Mouse (Mus musculus): ENCODE results near the gene Cfap74. TPM values are rescaled to one million over a fixed set of nuclear protein-coding genes. Genes with fewer than 3 reads are reported as not detected.

Cfap74 gene
- total RNA-seq, 2 experiments from 2014 or later, result not detected

DNA sequence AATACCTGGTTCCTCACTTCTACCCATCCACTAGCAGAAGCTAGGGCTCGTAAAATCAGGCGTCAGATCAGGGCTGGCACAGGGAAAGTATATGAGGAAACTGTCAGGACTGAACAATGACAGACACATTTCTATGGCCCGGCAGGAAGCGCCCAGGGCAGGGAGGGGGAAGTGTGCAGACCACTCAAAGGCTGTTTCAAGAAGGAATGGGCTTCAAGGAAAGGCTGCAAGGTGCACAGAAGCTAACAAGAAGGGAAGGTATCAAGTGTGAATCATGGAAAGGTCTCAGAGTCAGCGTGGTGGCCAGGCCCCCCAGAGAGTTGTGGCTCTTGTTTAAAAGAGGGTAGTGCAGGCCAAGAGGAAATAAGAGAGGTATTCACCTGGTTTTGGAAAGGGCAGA is 81.5 kb downstream of the Cfap74 start:
- ATAC-seq (replicated peaks; ENCODE audit: low FRiP score, poor library complexity, severe bottlenecking), result no peak

DNA sequence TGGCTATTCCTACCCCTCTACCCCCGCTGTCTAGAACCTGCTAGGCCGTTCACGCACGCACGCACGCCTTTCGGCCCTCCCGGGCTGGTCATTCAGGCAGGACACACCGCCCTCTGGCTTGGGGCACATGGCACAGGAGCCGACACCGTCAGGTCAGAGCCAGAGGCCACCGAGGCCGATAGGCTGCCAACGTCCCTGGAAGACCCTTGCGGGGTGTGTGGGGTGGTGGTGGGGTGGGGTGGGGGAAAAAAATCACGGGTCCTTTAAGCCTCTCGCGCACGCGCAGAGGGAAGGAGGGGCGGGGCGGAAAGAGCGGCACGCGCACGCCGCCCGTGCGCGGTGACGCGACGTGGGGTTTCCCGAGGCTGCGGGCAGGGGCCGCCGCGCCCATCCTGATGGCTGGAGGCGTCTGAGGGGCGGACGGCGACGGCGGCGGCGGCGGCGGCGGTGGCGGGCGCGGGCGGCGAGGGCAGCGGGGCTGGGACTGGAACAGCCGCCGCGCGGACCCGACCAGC is 82.1 kb downstream of the Cfap74 start, which contains the start of gene Gnb1:
Gene Gnb1 (plus strand): TSS at position 372 of the 515 bp plus-strand sequence.
- ATAC-seq (replicated peaks; ENCODE audit: low FRiP score, poor library complexity, severe bottlenecking), result peak; percentile 66

DNA sequence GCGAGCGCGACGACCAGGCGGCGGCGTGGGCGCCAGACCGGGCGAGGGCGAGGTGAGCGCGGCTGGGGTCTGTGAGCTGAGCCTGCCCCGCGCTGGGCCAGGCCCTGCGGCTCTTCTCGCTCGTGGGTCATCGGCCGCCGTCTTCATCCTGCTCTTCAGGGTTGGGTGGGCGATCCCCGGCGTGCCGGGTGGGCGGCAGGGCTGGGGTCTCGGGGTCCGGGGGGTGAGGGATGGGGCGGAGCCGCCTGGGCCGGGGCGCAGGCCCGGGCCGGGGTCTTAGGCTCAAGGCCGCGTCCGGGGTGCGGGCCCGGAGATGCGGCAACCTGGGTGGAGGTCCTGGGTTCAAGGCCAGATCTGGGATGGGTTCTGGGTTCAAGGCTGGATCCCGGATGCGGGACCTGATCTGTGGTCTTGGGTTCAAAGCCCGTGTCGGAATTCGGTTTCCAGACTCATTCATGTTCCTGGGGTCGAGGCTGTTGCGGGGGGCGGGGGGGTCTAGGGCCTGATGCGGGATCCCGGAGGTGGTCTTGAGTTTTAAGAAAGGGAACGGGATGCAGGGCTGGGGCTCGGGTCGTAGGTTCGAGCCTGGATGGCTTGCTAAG is 82.6 kb downstream of the Cfap74 start:
- no peak for ATAC-seq (replicated peaks; ENCODE audit: low FRiP score, poor library complexity, severe bottlenecking)

DNA sequence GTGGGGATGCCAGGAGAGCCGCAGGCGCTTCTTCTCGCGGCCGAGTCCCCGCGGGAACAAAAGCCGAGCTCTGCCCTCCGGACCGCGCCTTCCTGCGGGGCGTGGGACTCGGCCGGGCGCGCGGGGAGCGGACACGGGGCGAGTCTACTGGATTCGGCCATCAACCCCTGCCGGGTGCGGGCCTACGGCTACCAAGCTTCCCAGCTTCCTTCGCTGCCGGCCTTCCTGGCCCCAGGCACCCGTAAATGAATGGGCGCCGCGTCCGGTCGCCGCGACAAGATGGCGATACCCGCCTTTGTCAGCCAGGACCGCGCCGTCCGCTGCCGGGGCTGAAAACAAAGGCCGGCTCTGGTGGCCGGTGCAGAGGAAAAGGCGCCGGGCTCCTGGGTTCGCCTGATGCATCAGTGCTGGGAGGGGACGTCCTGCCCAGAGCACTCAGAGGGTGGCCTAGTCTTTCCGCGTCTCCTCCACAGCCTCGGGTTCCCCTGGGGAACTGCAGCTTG is 83.2 kb downstream of the Cfap74 start:
- peak; percentile 61 for ATAC-seq (replicated peaks; ENCODE audit: low FRiP score, poor library complexity, severe bottlenecking)

DNA sequence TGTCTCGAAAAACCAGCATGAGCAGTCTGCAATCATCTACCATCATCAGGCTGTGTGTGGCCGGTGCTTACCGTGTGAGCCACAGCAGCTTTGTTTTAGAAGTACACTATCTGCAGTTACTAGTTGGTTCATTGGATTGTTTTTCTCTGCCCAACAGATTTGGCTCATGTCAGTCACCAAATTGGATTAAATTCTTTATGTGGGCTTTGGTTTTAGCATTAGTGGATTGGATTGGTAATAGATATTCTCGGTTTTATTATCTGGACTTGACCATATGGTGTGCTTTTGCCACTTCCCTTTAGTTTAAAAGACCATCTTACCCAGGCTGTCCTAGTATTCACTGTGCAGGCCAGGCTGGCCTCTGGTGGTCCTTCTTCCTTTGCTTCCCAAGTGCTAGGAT is 85.9 kb downstream of the Cfap74 start:
- ATAC-seq (replicated peaks; ENCODE audit: low FRiP score, poor library complexity, severe bottlenecking), result no peak

DNA sequence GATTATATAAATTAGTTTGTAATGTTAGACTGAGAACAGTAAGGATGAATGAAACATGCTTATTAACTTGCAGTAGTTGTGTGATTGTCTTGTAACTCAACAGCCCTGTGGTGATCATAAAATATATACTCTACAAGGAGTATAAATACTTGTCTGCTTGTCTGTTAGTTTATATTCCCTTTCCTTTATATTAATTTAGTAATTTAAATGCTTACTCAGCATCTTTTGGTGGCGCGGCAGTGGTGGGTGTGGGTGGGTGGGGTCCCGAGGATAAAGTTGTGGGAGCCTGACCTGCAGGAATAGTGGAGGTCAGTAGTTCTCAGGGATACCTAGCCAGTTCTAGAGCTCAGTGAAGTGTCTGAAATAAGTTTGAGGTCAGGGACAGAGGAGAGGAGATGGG is 89.0 kb downstream of the Cfap74 start:
- ATAC-seq (replicated peaks; ENCODE audit: low FRiP score, poor library complexity, severe bottlenecking), result no peak

DNA sequence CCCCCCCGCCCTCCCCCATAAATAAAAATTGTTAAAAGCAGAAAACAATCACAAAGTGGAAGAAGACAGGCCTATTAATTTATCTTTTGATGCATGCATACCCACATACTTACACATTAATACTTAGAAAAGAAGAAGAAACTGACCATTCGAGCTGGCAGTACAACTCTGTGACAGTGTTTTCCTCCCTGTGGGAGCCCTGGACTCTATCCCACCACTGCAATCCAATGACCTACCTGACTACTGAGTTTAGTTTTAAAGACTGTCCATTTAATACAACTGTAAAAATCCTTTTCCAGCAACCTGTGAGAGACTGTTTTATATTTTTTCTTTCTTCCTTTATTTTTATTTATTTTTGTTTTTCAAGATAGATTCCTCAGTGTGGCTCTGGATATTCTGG is 92.1 kb downstream of the Cfap74 start:
- ATAC-seq (replicated peaks; ENCODE audit: low FRiP score, poor library complexity, severe bottlenecking), result no peak

DNA sequence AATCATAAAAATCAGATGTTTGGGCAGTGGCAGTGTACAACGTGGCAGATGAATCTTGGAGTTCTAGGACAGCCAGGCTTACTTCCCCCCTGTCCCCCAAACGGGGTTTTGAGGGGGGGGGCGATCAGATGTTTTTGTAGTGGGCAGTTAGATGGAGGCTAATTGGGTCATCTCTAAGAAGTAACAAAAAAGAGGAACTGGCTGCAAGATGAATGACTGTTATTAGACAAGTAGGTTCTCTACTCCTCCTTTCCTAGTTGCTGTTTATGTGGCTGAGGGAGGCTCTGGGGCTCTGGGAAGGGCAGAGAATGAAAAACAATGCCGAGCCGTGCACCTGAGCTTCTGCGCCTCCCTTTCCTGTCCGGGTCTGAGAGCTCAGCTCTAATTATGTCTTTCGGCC is 96.1 kb downstream of the Cfap74 start:
- no peak for ATAC-seq (replicated peaks; ENCODE audit: low FRiP score, poor library complexity, severe bottlenecking)

DNA sequence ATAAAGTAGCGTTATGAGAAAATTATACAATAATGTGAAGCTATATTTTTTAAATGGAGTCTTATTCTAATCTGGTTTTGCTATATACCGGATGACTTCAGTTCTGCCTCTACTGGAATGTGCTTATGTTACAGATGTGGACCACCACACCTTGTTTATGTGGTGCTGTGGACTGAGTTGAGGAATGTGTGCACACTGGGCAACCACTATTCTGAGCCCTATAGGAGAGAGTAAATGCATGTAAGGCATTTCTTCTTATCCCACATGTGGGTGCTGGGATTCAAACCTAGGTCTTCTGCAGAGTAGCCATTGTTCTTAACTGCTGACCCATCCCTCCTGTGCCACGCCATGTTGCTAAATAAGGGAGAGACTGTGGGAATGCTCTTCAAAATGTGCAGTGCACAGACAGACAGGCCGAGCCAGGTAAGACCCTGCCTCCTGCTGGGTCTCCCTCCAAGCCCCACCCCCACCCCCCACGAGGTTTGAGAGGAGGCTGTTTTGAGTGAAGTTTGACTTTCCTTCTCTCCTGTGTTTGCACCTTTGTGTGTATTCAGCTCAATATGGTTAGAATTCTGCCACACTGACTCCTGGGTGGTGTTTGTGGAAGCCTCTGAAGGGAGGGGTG is 96.8 kb downstream of the Cfap74 start:
- no peak for ATAC-seq (replicated peaks; ENCODE audit: low FRiP score, poor library complexity, severe bottlenecking)

DNA sequence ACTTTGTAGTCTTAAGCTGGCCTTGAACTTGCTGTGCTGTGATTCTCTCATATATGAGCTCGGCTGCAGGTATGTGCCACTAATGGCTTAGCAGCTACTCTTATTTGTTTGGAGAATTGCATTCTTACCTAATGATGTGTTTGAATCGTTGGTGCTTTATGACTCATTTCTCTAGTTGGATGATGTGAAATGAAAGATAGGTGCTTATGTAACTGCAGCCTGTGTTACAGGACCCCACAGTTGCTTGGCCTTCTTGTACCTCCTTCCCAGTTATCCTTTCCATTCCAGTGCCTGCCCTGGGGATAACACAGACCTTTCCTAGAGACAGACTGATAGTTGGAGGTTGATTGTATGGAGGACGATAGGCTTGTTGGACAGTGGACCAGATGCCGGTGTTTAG is 99.6 kb downstream of the Cfap74 start:
- no peak for ATAC-seq (replicated peaks; ENCODE audit: low FRiP score, poor library complexity, severe bottlenecking)

DNA sequence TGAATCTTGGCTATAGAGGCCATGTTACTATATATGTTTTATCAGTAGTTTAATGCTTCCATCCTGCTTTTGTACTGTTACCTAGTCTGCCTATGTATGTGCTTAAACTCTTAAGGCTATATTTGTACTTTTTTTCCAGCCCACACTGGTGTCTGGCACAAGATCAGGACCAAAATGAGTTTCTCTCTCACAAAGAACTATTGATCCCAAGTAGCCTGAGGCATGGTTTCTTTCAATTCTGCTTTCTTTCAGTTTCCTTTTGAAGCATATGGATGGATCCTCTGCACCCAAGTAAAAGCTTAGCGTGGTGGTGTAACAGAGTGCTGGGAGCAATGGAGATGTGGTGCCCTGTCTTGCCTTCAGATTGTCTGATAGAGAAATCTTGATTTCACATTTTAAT is 102.0 kb downstream of the Cfap74 start:
- ATAC-seq (replicated peaks; ENCODE audit: low FRiP score, poor library complexity, severe bottlenecking), result no peak

DNA sequence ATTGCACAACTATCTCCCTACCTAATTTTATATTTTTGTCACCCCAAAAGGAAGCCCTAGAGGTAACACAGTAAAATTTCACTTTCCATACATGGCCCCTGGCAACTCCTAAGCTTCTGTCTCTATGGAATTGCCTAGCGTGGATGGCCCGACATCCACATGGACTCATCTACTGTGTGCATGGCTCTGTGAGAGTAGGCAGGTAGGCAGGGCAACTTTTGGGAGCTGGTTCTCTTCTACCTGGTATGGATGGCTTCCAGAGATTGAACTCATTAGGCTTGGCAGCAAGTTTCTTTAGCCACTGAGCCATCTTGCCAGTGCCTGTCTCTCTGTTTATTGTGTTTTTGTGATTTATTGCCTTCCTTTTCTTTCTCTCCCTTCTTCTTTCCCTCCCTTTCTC is 105.8 kb downstream of the Cfap74 start:
- no peak for ATAC-seq (replicated peaks; ENCODE audit: low FRiP score, poor library complexity, severe bottlenecking)

Other genes with a start within 250 kb of the Cfap74 start
- gene Ski, start 186.6 kb upstream of the Cfap74 start, total RNA-seq (2015; ENCODE audit: low replicate concordance), result 5.0 and 9.7 TPM in 2 replicates
- 1.7 and 2.7 TPM in 2 replicates for gene Ski, start 186.6 kb upstream of the Cfap74 start, total RNA-seq (2017; ENCODE audit: low replicate concordance)
- 4.0 and 6.7 TPM in 2 replicates for gene Faap20, start 159.4 kb upstream of the Cfap74 start, total RNA-seq (2015; ENCODE audit: low replicate concordance)
- 2.1 and 2.2 TPM in 2 replicates for gene Faap20, start 159.4 kb upstream of the Cfap74 start, total RNA-seq (2017; ENCODE audit: low replicate concordance)
- 12.2 TPM in 1 of 2 replicates, not detected in the other for gene Prkcz, start 47.8 kb upstream of the Cfap74 start, total RNA-seq (2015; ENCODE audit: low replicate concordance)
- gene Prkcz, start 47.8 kb upstream of the Cfap74 start, total RNA-seq (2017; ENCODE audit: low replicate concordance), result not detected in 2 replicates
- gene Gabrd, start 11.1 kb upstream of the Cfap74 start, total RNA-seq (2015; ENCODE audit: low replicate concordance), result not detected in 2 replicates
- not detected in 2 replicates for gene Gabrd, start 11.1 kb upstream of the Cfap74 start, total RNA-seq (2017; ENCODE audit: low replicate concordance)
- not detected in 2 replicates for gene Tmem52, start 59.9 kb downstream of the Cfap74 start, total RNA-seq (2015; ENCODE audit: low replicate concordance)
- gene Tmem52, start 59.9 kb downstream of the Cfap74 start, total RNA-seq (2017; ENCODE audit: low replicate concordance), result not detected in 2 replicates
- gene Gnb1, start 82.2 kb downstream of the Cfap74 start, total RNA-seq (2015; ENCODE audit: low replicate concordance), result 95.2 and 108 TPM in 2 replicates
- gene Gnb1, start 82.2 kb downstream of the Cfap74 start, total RNA-seq (2017; ENCODE audit: low replicate concordance), result 24.6 and 31.3 TPM in 2 replicates
- 25.9 and 26.0 TPM in 2 replicates for gene Nadk, start 153.2 kb downstream of the Cfap74 start, total RNA-seq (2015; ENCODE audit: low replicate concordance)
- 9.9 and 12.9 TPM in 2 replicates for gene Nadk, start 153.2 kb downstream of the Cfap74 start, total RNA-seq (2017; ENCODE audit: low replicate concordance)
- 10.9 and 31.4 TPM in 2 replicates for gene Slc35e2, start 192.2 kb downstream of the Cfap74 start, total RNA-seq (2015; ENCODE audit: low replicate concordance)
- 12.2 and 14.1 TPM in 2 replicates for gene Slc35e2, start 192.2 kb downstream of the Cfap74 start, total RNA-seq (2017; ENCODE audit: low replicate concordance)
- 28.5 and 59.5 TPM in 2 replicates for gene Cdk11b, start 215.7 kb downstream of the Cfap74 start, total RNA-seq (2015; ENCODE audit: low replicate concordance)
- gene Cdk11b, start 215.7 kb downstream of the Cfap74 start, total RNA-seq (2017; ENCODE audit: low replicate concordance), result 53.6 and 56.3 TPM in 2 replicates
- not detected in 2 replicates for gene Gm10563, start 236.2 kb downstream of the Cfap74 start, total RNA-seq (2015; ENCODE audit: low replicate concordance)
- not detected in 2 replicates for gene Gm10563, start 236.2 kb downstream of the Cfap74 start, total RNA-seq (2017; ENCODE audit: low replicate concordance)
- gene Mmp23, start 244.2 kb downstream of the Cfap74 start, total RNA-seq (2015; ENCODE audit: low replicate concordance), result not detected in 2 replicates
- not detected in 2 replicates for gene Mmp23, start 244.2 kb downstream of the Cfap74 start, total RNA-seq (2017; ENCODE audit: low replicate concordance)